Mouse (Mus musculus): ENCODE results near the gene Fntb. TPM values are rescaled to one million over a fixed set of nuclear protein-coding genes. Genes with fewer than 3 reads are reported as not detected.
A peak's percentile ranks its signal among the peaks of the same experiment; 100 is the strongest.

Fntb gene
- polyA plus RNA-seq, 1 experiment from 2014 or later: 46.0 TPM

GRCm38 (mm10) chr12:76818908-76819307, 53.5 kb downstream of the Fntb start:
- Histone ChIP-seq H3K4me3 (no peak overlapping the region), H3K36me3 (no peaks in the 10 kb centered on the region), H3K27me3 (peaks cover 2% of the 10 kb centered on the region; the same call in 1 of the 2 replicates), H3K27ac (replicated peaks) (no peak overlapping the region), H3K4me1 (replicated peaks) (peaks cover 47% of the 10 kb centered on the region), H3K9me3 (no peaks in the 10 kb centered on the region), H3K9ac (no peak overlapping the region), H3K4me2 (no peak overlapping the region)
- no peak for ATAC-seq (ENCODE audit: low FRiP score, low read depth)
- 89% methylated on average over 9 of the region's 9 CpGs for WGBS

- H3K36me3 ChIP-seq: no peaks in the 10 kb centered on the region
- H3K27ac ChIP-seq (replicated peaks): 0 out of 2 replicates have a peak overlapping the region, but pooled peaks have one; percentile 17
- H3K4me3 ChIP-seq: no peak overlapping the region
- peaks cover 47% of the 10 kb centered on the region for H3K4me1 ChIP-seq (replicated peaks)
- peak overlapping the region; percentile 80 for H3K4me2 ChIP-seq
- no peak for ATAC-seq (ENCODE audit: low FRiP score, low read depth)
- no peak overlapping the region for H3K9ac ChIP-seq
- peaks cover 6% of the 10 kb centered on the region; the same call in 1 of the 2 replicates for H3K27me3 ChIP-seq
- H3K9me3 ChIP-seq: no peaks in the 10 kb centered on the region
- WGBS: 50% methylated on average over 6 of the region's 6 CpGs
Observed at GRCm38 (mm10) chr12:76819816-76820215, 54.4 kb downstream of the Fntb start.

GRCm38 (mm10) chr12:76820615-76821014, 55.2 kb downstream of the Fntb start:
- Histone ChIP-seq H3K4me1 (replicated peaks) (peaks cover 47% of the 10 kb centered on the region), H3K9me3 (no peaks in the 10 kb centered on the region), H3K36me3 (no peaks in the 10 kb centered on the region), H3K4me2 (peak overlapping the region; percentile 80), H3K9ac (0 out of 2 replicates have a peak overlapping the region, but pooled peaks have one; percentile 89), H3K4me3 (peak overlapping the region; percentile 83), H3K27ac (replicated peaks) (0 out of 2 replicates have a peak overlapping the region, but pooled peaks have one; percentile 88), H3K27me3 (peaks cover 7% of the 10 kb centered on the region; the same call in 1 of the 2 replicates)
- ATAC-seq (ENCODE audit: low FRiP score, low read depth): no peak
- WGBS: 58% methylated on average over 4 of the region's 4 CpGs

GRCm38 (mm10) chr12:76822002-76822650, 56.7 kb downstream of the Fntb start:
- peak; percentile 78 for ATAC-seq (ENCODE audit: low FRiP score, low read depth)
- Histone ChIP-seq H3K9ac (peak overlapping the region; percentile 89), H3K9me3 (no peaks in the 10 kb centered on the region), H3K4me1 (replicated peaks) (peaks cover 46% of the 10 kb centered on the region), H3K4me3 (peak overlapping the region; percentile 83), H3K27ac (replicated peaks) (peak overlapping the region; percentile 88), H3K27me3 (peaks cover 7% of the 10 kb centered on the region; the same call in 1 of the 2 replicates), H3K4me2 (peak overlapping the region; percentile 80), H3K36me3 (no peaks in the 10 kb centered on the region)
- under 1% methylated on average over 51 of the region's 66 CpGs for WGBS

- Histone ChIP-seq H3K27me3 (peaks cover 7% of the 10 kb centered on the region; the same call in 1 of the 2 replicates), H3K4me1 (replicated peaks) (peaks cover 41% of the 10 kb centered on the region), H3K36me3 (no peaks in the 10 kb centered on the region), H3K4me2 (peak within 1 kb of the TSS; percentile 80), H3K9me3 (no peaks in the 10 kb centered on the region), H3K9ac (peak within 1 kb of the TSS; percentile 89), H3K27ac (replicated peaks) (peak within 1 kb of the TSS; percentile 88), H3K4me3 (peak within 1 kb of the TSS; percentile 83)
- WGBS: 4% methylated on average over 14 of the region's 17 CpGs
- ATAC-seq (ENCODE audit: low FRiP score, low read depth): peak; percentile 35
Observed at GRCm38 (mm10) chr12:76822651-76823041, 57.3 kb downstream of the Fntb start, which contains the start of gene Rab15. Gene Rab15, minus strand, starts transcription at chr12:76822908.

GRCm38 (mm10) chr12:76825283-76825682, 59.9 kb downstream of the Fntb start:
- no peaks in the 10 kb centered on the region for H3K36me3 ChIP-seq
- H3K27ac ChIP-seq (replicated peaks): no peak overlapping the region
- H3K4me3 ChIP-seq: no peak overlapping the region
- H3K4me2 ChIP-seq: no peak overlapping the region
- H3K9me3 ChIP-seq: no peaks in the 10 kb centered on the region
- ATAC-seq (ENCODE audit: low FRiP score, low read depth): no peak
- WGBS: 55% methylated on average over 4 of the region's 4 CpGs
- peaks cover 19% of the 10 kb centered on the region for H3K4me1 ChIP-seq (replicated peaks)
- no peak overlapping the region for H3K9ac ChIP-seq
- H3K27me3 ChIP-seq: peaks cover 7% of the 10 kb centered on the region; the same call in 1 of the 2 replicates

GRCm38 (mm10) chr12:76832704-76833103, 67.3 kb downstream of the Fntb start:
- WGBS: 2% methylated on average over 3 of the region's 3 CpGs
- H3K27ac ChIP-seq (replicated peaks): no peak overlapping the region
- H3K4me3 ChIP-seq: no peak overlapping the region
- H3K36me3 ChIP-seq: no peaks in the 10 kb centered on the region
- ATAC-seq (ENCODE audit: low FRiP score, low read depth): no peak
- H3K27me3 ChIP-seq: 0 out of 2 replicates have a peak, but pooled peaks cover 4% of the 10 kb centered on the region
- H3K4me1 ChIP-seq (replicated peaks): peaks cover 4% of the 10 kb centered on the region; the same call in 1 of the 2 replicates
- no peak overlapping the region for H3K4me2 ChIP-seq
- H3K9me3 ChIP-seq: no peaks in the 10 kb centered on the region
- H3K9ac ChIP-seq: no peak overlapping the region

- Histone ChIP-seq H3K9me3 (no peaks in the 10 kb centered on the region), H3K27me3 (0 out of 2 replicates have a peak, but pooled peaks cover 4% of the 10 kb centered on the region), H3K36me3 (no peaks in the 10 kb centered on the region), H3K4me2 (peak overlapping the region; percentile 82), H3K4me3 (peak overlapping the region; percentile 85), H3K4me1 (replicated peaks) (peaks cover 16% of the 10 kb centered on the region), H3K27ac (replicated peaks) (peak overlapping the region; percentile 92), H3K9ac (peak overlapping the region; percentile 64)
- WGBS: under 1% methylated on average over 43 of the region's 43 CpGs
- ATAC-seq (ENCODE audit: low FRiP score, low read depth): peak; percentile 98
Observed at GRCm38 (mm10) chr12:76837101-76837843, 71.9 kb downstream of the Fntb start.

- Histone ChIP-seq H3K9ac (peak overlapping the region; percentile 64), H3K27me3 (0 out of 2 replicates have a peak, but pooled peaks cover 4% of the 10 kb centered on the region), H3K4me3 (peak overlapping the region; percentile 85), H3K27ac (replicated peaks) (peak overlapping the region; percentile 92), H3K9me3 (no peaks in the 10 kb centered on the region), H3K36me3 (no peaks in the 10 kb centered on the region), H3K4me1 (replicated peaks) (peaks cover 16% of the 10 kb centered on the region), H3K4me2 (peak overlapping the region; percentile 82)
- WGBS: 14% methylated on average over 21 of the region's 21 CpGs
- no peak; the same call in 1 of the 2 replicates for ATAC-seq (ENCODE audit: low FRiP score, low read depth)
Observed at GRCm38 (mm10) chr12:76837844-76838650, 72.7 kb downstream of the Fntb start.

- Histone ChIP-seq H3K9me3 (no peaks in the 10 kb centered on the region), H3K4me3 (no peak overlapping the region), H3K9ac (no peak overlapping the region), H3K27me3 (0 out of 2 replicates have a peak, but pooled peaks cover 4% of the 10 kb centered on the region), H3K4me1 (replicated peaks) (peaks cover 16% of the 10 kb centered on the region), H3K4me2 (no peak overlapping the region), H3K36me3 (no peaks in the 10 kb centered on the region), H3K27ac (replicated peaks) (no peak overlapping the region)
- 93% methylated on average over 4 of the region's 4 CpGs for WGBS
- ATAC-seq (ENCODE audit: low FRiP score, low read depth): no peak
Observed at GRCm38 (mm10) chr12:76839298-76839697, 73.9 kb downstream of the Fntb start.

- no peak overlapping the region for H3K27ac ChIP-seq (replicated peaks)
- H3K27me3 ChIP-seq: 0 out of 2 replicates have a peak, but pooled peaks cover 4% of the 10 kb centered on the region
- no peak overlapping the region for H3K9ac ChIP-seq
- WGBS: 75% methylated on average over 6 of the region's 6 CpGs
- H3K36me3 ChIP-seq: no peaks in the 10 kb centered on the region
- no peak overlapping the region for H3K4me3 ChIP-seq
- H3K4me1 ChIP-seq (replicated peaks): peaks cover 16% of the 10 kb centered on the region
- ATAC-seq (ENCODE audit: low FRiP score, low read depth): no peak
- H3K9me3 ChIP-seq: no peaks in the 10 kb centered on the region
- H3K4me2 ChIP-seq: no peak overlapping the region
Observed at GRCm38 (mm10) chr12:76840081-76840480, 74.7 kb downstream of the Fntb start.

Measured in hindbrain, embryonic 15.5 days (tissue).